Mouse (Mus musculus): ENCODE data around the gene Pip5k1b. TPM values are rescaled to one million over a fixed set of nuclear protein-coding genes. Genes with fewer than 3 reads are reported as not detected.

Pip5k1b gene
- 1.6 and 2.3 TPM in 2 replicates for polyA plus RNA-seq (2016; fragmentation: Nextera tagmentation; extraction: Ambion mirVana)

DNA sequence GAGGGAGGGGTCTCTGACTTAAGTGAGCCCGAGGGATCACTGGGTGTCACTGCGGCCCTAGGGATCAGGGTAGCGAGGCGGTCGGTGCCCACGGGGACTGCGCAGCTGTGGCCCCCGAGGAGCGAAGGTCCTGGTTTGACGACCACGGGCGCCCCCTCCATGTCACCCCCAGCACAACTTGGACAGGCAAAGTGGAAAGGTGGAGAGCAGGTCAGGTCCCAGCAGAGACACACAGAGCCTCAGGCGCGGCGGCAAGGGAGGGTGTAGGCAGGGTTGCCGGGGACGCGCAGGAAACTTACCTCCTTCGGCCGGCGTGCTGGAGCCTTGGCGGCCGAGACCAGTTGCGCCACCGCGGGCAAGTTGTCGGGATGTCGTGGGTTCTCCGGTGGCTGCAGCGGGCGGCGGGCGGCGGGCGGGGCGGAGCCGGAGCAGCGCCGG lies at the start of gene Pip5k1b:
Pip5k1b (minus strand) TSS at position 407 of the 438 bp plus-strand sequence.
- 0 out of 2 replicates have a peak within 1 kb of the TSS, but pooled peaks have one; percentile 30 for H3K27ac ChIP-seq

GRCm38 (mm10) chr19:24604105-24604504 lies 48.4 kb upstream of the Pip5k1b start:
- Histone ChIP-seq H3K27ac (no peak overlapping the region), H3K9ac (no peak overlapping the region), H3K4me1 (no peaks in the 10 kb centered on the region), H3K36me3 (no peaks in the 10 kb centered on the region), H3K9me3 (replicated peaks) (no peaks in the 10 kb centered on the region), H3K4me3 (no peak overlapping the region), H3K4me2 (replicated peaks) (no peak overlapping the region), H3K27me3 (no peaks in the 10 kb centered on the region)
- no peak for ATAC-seq (ENCODE audit: low FRiP score)
- 79% methylated on average over 4 of the region's 4 CpGs for WGBS

More for the DNA sequence above, at the start of gene Pip5k1b:
- Histone ChIP-seq H3K27me3 (peaks cover 26% of the 10 kb centered on the region), H3K9me3 (replicated peaks) (no peaks in the 10 kb centered on the region), H3K4me1 (peaks cover 27% of the 10 kb centered on the region), H3K9ac (peak within 1 kb of the TSS; percentile 79), H3K4me2 (replicated peaks) (peak within 1 kb of the TSS; percentile 96), H3K36me3 (no peaks in the 10 kb centered on the region), H3K4me3 (peak within 1 kb of the TSS; percentile 82)
- peak; percentile 67 for ATAC-seq (ENCODE audit: low FRiP score)
- 0% methylated on average over 25 of the region's 39 CpGs for WGBS

- Histone ChIP-seq H3K4me2 (replicated peaks) (no peak overlapping the region), H3K9ac (no peak overlapping the region), H3K27me3 (no peaks in the 10 kb centered on the region), H3K4me1 (no peaks in the 10 kb centered on the region), H3K36me3 (no peaks in the 10 kb centered on the region), H3K9me3 (replicated peaks) (no peaks in the 10 kb centered on the region), H3K27ac (no peak overlapping the region), H3K4me3 (no peak overlapping the region)
- WGBS = 79% methylated on average over 4 of the region's 4 CpGs
- ATAC-seq (ENCODE audit: low FRiP score) = no peak
Measured at GRCm38 (mm10) chr19:24603431-24603830, 47.8 kb upstream of the Pip5k1b start.

- no peak overlapping the region for H3K9ac ChIP-seq
- no peak overlapping the region for H3K27ac ChIP-seq
- H3K36me3 ChIP-seq = no peaks in the 10 kb centered on the region
- no peaks in the 10 kb centered on the region for H3K4me1 ChIP-seq
- ATAC-seq (ENCODE audit: low FRiP score) = no peak
- H3K4me3 ChIP-seq = no peak overlapping the region
- no peaks in the 10 kb centered on the region for H3K9me3 ChIP-seq (replicated peaks)
- no peaks in the 10 kb centered on the region for H3K27me3 ChIP-seq
- H3K4me2 ChIP-seq (replicated peaks) = no peak overlapping the region
- 42% methylated on average over 2 of the region's 2 CpGs for WGBS
Measured at GRCm38 (mm10) chr19:24586726-24587125, 31.1 kb upstream of the Pip5k1b start.

GRCm38 (mm10) chr19:24585171-24585570 lies 29.5 kb upstream of the Pip5k1b start:
- no peak overlapping the region for H3K27ac ChIP-seq
- H3K27me3 ChIP-seq = no peaks in the 10 kb centered on the region
- no peaks in the 10 kb centered on the region for H3K4me1 ChIP-seq
- no peak overlapping the region for H3K4me2 ChIP-seq (replicated peaks)
- no peak overlapping the region for H3K4me3 ChIP-seq
- 97% methylated on average over 5 of the region's 5 CpGs for WGBS
- H3K9me3 ChIP-seq (replicated peaks) = no peaks in the 10 kb centered on the region
- no peak overlapping the region for H3K9ac ChIP-seq
- ATAC-seq (ENCODE audit: low FRiP score) = no peak
- no peaks in the 10 kb centered on the region for H3K36me3 ChIP-seq

DNA sequence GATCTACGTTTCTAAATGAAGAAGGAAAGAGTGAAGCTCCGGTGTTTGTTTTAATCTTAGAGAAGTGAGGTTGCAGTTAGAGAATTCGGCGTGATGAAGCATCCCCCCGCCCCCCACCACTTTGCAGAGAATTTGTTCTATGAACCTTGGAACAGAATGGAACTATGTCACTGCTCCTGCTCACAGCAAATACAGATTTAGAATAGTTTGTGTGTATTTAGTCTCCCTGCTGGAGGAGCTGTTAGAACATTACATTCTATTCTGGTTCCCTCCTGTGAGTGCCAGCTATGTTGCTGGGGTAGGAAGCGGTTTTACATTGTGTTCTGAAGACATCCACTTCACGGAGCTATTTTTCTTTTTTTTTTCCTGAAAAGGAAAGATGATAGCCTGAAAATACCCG lies 28.3 kb upstream of the Pip5k1b start:
- no peak overlapping the region for H3K27ac ChIP-seq
- no peaks in the 10 kb centered on the region for H3K9me3 ChIP-seq (replicated peaks)
- WGBS = 80% methylated on average over 8 of the region's 8 CpGs
- H3K9ac ChIP-seq = no peak overlapping the region
- no peak for ATAC-seq (ENCODE audit: low FRiP score)
- no peaks in the 10 kb centered on the region for H3K36me3 ChIP-seq
- H3K4me2 ChIP-seq (replicated peaks) = no peak overlapping the region
- H3K4me1 ChIP-seq = no peaks in the 10 kb centered on the region
- H3K27me3 ChIP-seq = no peaks in the 10 kb centered on the region
- no peak overlapping the region for H3K4me3 ChIP-seq

DNA sequence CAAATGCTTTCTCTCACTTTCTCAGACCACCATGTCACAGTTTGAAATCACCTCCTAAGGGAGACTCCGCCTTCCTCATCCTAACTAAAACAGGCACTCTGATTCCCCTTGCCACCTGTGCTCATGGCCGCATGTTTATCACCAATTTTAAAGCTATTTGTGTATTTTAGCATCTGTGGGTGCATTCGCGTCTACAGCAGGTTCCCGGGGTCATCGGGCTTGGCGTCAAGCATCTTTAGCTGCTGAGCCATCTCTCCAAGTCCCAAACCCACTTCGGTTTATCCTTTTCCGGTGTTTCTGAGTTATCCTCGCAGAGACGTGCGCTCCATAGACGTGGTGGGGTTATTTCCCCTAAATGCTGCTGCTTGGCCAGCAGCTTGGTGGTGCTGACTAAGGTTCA lies 20.5 kb upstream of the Pip5k1b start:
- Histone ChIP-seq H3K27me3 (no peaks in the 10 kb centered on the region), H3K27ac (no peak overlapping the region), H3K36me3 (no peaks in the 10 kb centered on the region), H3K4me2 (replicated peaks) (no peak overlapping the region), H3K9ac (no peak overlapping the region), H3K9me3 (replicated peaks) (no peaks in the 10 kb centered on the region), H3K4me1 (no peaks in the 10 kb centered on the region), H3K4me3 (no peak overlapping the region)
- 93% methylated on average over 13 of the region's 13 CpGs for WGBS
- ATAC-seq (ENCODE audit: low FRiP score) = no peak

DNA sequence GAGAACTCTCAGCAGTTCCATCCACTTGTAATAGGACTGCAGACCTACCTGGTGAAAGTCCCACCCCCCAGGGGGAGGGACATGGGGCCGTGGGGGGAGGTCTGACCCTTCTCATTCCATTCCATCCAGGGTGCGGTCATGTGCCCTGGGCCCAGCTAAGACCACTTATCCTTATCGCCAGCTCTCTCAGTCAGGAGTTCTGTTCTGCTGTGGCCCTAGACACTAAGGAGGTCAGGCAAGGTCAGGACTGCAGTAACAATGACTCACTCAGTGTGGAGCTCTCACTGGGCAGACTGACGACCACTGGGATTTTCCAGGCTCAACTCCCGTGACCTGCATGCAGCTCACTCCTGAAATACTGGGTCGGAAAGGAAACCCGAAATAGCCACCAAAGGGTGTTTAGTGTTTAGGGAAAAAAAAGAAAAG lies 16.1 kb upstream of the Pip5k1b start:
- WGBS = 37% methylated on average over 7 of the region's 7 CpGs
- H3K9me3 ChIP-seq (replicated peaks) = no peaks in the 10 kb centered on the region
- no peak overlapping the region for H3K4me3 ChIP-seq
- no peaks in the 10 kb centered on the region for H3K4me1 ChIP-seq
- H3K27ac ChIP-seq = no peak overlapping the region
- no peak overlapping the region for H3K4me2 ChIP-seq (replicated peaks)
- no peak overlapping the region for H3K9ac ChIP-seq
- H3K36me3 ChIP-seq = no peaks in the 10 kb centered on the region
- ATAC-seq (ENCODE audit: low FRiP score) = no peak
- H3K27me3 ChIP-seq = no peaks in the 10 kb centered on the region

DNA sequence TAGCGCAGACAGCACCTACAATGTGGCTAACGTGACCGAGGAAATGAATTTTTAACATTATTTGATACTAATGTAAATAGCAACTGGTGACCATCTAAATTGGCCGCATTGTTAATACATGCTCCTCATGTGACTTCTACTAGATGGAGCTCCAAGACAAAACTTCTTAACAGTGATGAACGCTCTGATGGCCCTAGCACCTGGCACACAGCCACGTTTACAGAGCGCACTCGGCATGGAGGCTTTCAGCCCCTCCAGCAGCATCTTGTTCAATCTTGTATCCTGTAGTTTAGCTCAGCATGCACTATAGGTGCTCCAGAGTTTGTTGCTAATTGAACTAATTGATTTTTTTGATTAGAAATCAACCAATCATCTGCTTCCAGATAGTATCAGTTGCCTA lies 15.3 kb upstream of the Pip5k1b start:
- H3K9ac ChIP-seq = no peak overlapping the region
- no peaks in the 10 kb centered on the region for H3K27me3 ChIP-seq
- H3K36me3 ChIP-seq = no peaks in the 10 kb centered on the region
- H3K4me3 ChIP-seq = no peak overlapping the region
- no peak overlapping the region for H3K27ac ChIP-seq
- no peaks in the 10 kb centered on the region for H3K4me1 ChIP-seq
- 86% methylated on average over 8 of the region's 8 CpGs for WGBS
- no peak overlapping the region for H3K4me2 ChIP-seq (replicated peaks)
- no peak for ATAC-seq (ENCODE audit: low FRiP score)
- no peaks in the 10 kb centered on the region for H3K9me3 ChIP-seq (replicated peaks)

DNA sequence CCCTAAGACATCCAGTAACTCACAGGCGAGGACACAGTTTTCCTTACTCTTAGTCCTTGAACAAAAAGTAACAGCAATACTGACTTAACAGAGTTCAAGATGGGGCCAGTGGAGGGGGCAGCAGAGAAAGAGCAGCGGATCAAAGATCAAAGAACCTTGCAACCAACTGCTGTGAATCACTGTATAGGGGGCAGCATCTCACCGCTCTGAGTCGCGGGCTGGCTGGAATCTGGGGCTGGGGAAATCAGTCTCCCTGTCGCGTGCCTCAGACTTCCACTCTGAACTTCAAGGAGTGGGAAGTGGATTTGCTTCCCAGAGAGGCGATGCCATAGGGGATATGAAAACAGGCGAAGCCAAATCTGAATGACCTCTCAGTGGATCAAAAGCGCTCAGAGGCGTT lies 1.8 kb upstream of the Pip5k1b start:
- peaks cover 26% of the 10 kb centered on the region for H3K27me3 ChIP-seq
- no peak for ATAC-seq (ENCODE audit: low FRiP score)
- H3K4me2 ChIP-seq (replicated peaks) = peak overlapping the region; percentile 96
- H3K36me3 ChIP-seq = no peaks in the 10 kb centered on the region
- peaks cover 27% of the 10 kb centered on the region for H3K4me1 ChIP-seq
- no peaks in the 10 kb centered on the region for H3K9me3 ChIP-seq (replicated peaks)
- no peak overlapping the region for H3K9ac ChIP-seq
- H3K27ac ChIP-seq = no peak overlapping the region
- H3K4me3 ChIP-seq = no peak overlapping the region
- WGBS = under 1% methylated on average over 11 of the region's 11 CpGs

- no peaks in the 10 kb centered on the region for H3K36me3 ChIP-seq
- no peak overlapping the region for H3K27ac ChIP-seq
- peak overlapping the region; percentile 82 for H3K4me3 ChIP-seq
- H3K9ac ChIP-seq = peak overlapping the region; percentile 79
- peaks cover 27% of the 10 kb centered on the region for H3K4me1 ChIP-seq
- peak; percentile 47 for ATAC-seq (ENCODE audit: low FRiP score)
- under 1% methylated on average over 12 of the region's 12 CpGs for WGBS
- H3K4me2 ChIP-seq (replicated peaks) = peak overlapping the region; percentile 96
- no peaks in the 10 kb centered on the region for H3K9me3 ChIP-seq (replicated peaks)
- peaks cover 26% of the 10 kb centered on the region for H3K27me3 ChIP-seq
Measured at GRCm38 (mm10) chr19:24556585-24556966, 904 bp upstream of the Pip5k1b start.

DNA sequence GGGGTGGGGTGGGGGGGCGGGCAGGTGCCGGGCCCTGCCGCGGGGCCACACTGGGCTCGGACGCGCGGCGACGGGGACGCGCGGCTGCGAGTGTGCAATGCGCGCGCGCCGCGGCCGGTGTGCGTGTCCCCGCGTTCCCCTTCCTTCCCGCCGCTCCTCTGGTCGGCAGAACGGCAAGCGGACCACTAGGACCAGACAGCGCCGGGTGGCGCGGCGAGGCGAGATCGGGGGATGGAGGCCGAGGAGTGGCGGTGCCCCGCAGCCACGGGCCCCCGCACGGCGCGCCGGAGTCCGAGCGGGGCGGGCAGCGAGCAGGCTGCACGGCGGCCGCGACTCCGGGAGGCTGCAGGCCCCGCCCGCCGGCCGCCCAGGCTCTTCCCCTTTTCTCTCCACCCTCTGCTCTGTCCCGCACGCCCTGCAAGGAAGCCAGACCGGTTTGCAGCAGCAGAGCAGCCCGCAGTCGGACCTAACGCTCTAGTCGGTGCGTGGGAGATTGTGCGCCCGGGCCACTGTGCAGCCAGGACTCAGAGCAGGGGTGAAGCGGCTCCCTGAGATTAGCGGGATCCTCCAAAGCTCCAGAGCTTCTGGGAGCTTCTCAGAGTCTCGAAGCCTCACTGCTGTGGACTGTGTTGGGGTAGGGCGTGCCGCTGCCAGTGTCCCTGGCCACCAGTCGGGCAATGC lies 372 bp upstream of the Pip5k1b start:
- H3K9ac ChIP-seq = peak overlapping the region; percentile 79
- peaks cover 26% of the 10 kb centered on the region for H3K27me3 ChIP-seq
- 0 out of 2 replicates have a peak overlapping the region, but pooled peaks have one; percentile 30 for H3K27ac ChIP-seq
- H3K4me2 ChIP-seq (replicated peaks) = peak overlapping the region; percentile 96
- 0% methylated on average over 51 of the region's 74 CpGs for WGBS
- H3K4me3 ChIP-seq = peak overlapping the region; percentile 82
- H3K4me1 ChIP-seq = peaks cover 27% of the 10 kb centered on the region
- H3K36me3 ChIP-seq = no peaks in the 10 kb centered on the region
- peak; percentile 89 for ATAC-seq (ENCODE audit: low FRiP score)
- no peaks in the 10 kb centered on the region for H3K9me3 ChIP-seq (replicated peaks)

DNA sequence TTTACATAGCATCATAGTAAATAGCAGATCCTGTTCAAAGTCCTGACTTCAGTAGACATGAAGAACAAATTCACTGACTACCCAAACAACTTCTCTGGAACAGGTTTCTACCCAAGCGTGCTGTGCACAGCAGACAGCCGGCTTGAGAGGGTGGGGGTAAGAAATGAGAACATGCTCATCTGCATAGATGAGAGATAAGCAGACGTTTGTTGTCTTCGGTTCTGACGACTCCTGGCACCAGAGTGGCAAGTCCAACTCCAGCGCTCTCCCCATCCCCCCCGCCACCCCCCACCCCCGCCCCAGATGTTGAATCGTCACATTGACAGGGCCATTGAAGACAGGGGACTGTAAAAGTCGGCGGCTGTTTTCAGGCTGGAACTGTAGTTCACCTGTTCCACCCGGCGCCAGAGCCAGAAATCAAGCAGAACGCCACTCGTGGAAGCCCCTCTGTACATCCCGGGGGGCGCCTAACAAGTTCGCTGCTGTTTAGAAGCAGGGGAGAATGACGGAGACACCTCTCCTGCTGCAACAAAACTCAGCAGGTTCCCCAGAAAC lies 684 bp downstream of the Pip5k1b start:
- no peaks in the 10 kb centered on the region for H3K36me3 ChIP-seq
- 1% methylated on average over 19 of the region's 19 CpGs for WGBS
- H3K4me2 ChIP-seq (replicated peaks) = peak overlapping the region; percentile 96
- peak overlapping the region; percentile 79 for H3K9ac ChIP-seq
- H3K27me3 ChIP-seq = peaks cover 26% of the 10 kb centered on the region
- H3K9me3 ChIP-seq (replicated peaks) = no peaks in the 10 kb centered on the region
- peak overlapping the region; percentile 82 for H3K4me3 ChIP-seq
- ATAC-seq (ENCODE audit: low FRiP score) = no peak
- H3K27ac ChIP-seq = no peak overlapping the region
- H3K4me1 ChIP-seq = peaks cover 27% of the 10 kb centered on the region
